Mouse (Mus musculus) gastrocnemius, postnatal 25 days (tissue): ENCODE data around the gene Clrn2. TPM values are rescaled to one million over a fixed set of nuclear protein-coding genes. Genes with fewer than 3 reads are reported as not detected.

ENCODE experiments used
- DNase-seq: peaks from one replicate; pipeline ENCODE4 v3.0.0; 2022
- total RNA-seq, 2 experiments: library from RNA; stranded (reverse); gene quantifications; 1 replicate in 1 of 2; 2 replicates in 1 of 2; pipeline ENCODE4 v1.2.3; 2021

The Clrn2 gene
- total RNA-seq, 2 experiments from 2014 or later, result not detected

DNA sequence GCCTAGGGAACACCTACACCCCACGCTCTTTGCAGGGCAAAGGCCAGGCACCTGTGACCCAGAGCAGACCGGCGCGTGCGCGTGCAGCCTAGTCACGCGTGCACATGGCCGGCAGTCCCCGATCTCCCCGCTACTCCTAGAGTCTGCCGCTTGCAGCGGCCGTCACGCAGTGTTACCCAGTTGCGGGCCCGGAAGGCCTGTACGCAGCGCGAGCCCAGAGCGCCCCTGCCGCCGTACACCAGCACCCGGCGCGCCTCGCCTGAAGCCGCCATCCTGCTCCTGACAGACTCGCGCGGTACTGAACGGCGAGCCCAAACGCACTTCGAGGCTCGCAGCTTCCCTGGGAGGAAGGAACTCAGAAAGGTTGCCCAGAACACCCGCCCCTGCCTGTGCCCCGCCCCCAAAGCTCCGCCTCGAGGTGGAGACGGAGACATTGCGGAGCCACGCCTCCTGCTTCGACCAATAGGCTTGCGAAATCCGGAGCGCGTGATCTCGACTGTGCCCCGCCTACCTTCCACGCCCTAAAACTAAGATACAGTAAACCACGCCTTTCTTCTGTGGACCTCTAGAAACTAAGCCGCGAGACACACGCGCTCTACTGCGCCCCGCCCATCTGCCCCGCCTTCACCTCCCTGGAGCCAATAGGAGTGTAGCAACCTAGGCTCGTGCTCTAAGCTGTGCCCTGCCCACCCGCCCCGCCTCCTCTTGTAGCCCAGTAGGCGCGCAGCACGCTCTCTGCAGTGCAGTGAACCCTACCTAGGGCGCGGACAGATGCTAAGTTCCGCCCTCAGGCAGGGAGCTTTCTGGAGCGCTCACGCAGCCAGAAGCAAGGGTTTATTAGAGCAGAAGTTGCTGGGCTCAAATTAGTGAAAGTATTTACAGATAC is 3.5 kb upstream of the Clrn2 start, which contains the start of gene Qdpr:
Gene Qdpr (minus strand): TSS at position 406 of the 886 bp plus-strand sequence.
- peak; percentile 96 for DNase-seq

GRCm38 (mm10) chr5:45454456-45454855 is 905 bp downstream of the Clrn2 start:
- DNase-seq, result no peak

GRCm38 (mm10) chr5:45472880-45473450 is 19.4 kb downstream of the Clrn2 start:
- no peak for DNase-seq

DNA sequence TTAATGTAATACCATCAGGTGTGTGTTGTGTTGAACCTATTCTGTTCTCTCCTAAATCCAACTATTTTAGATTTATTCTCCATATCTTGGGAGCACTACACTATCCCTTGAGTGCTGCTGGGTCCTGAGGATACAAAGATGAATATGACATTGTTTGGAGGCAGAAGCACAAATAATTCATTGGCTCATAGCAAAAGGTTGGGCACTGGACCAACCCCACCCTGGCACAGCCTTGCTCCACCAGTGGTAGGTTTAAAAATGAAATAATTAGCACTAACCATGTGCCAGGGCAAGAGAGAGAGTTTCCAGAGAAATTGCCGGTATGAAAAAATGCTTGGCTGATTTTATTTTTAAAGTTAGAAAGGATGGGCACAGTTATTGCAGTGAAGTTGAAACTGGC is 20.0 kb downstream of the Clrn2 start:
- no peak for DNase-seq

GRCm38 (mm10) chr5:45474215-45474614 is 20.7 kb downstream of the Clrn2 start:
- no peak for DNase-seq

GRCm38 (mm10) chr5:45474758-45475157 is 21.2 kb downstream of the Clrn2 start:
- DNase-seq, result no peak

- no peak for DNase-seq
These were observed 22.2 kb downstream of the Clrn2 start for GRCm38 (mm10) chr5:45475771-45476170.

DNA sequence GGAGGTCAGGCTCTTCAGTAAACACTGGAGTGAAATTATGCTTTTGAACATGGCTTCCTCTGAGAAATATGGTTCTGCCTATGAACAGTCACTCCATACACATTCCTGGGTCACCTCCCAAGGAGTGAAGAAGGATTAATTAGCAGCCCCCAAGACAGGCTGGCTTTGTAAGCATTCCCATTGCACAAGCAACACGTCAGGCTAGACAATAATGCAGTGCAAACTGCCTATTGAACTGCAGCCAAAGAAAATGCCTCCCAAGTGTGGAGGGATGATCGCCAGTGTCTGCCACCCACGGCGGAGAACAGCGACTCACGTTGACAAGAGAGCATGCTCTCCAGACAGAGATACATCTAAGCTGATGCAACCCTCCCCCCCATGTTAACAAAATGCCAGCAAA is 22.7 kb downstream of the Clrn2 start:
- no peak for DNase-seq

DNA sequence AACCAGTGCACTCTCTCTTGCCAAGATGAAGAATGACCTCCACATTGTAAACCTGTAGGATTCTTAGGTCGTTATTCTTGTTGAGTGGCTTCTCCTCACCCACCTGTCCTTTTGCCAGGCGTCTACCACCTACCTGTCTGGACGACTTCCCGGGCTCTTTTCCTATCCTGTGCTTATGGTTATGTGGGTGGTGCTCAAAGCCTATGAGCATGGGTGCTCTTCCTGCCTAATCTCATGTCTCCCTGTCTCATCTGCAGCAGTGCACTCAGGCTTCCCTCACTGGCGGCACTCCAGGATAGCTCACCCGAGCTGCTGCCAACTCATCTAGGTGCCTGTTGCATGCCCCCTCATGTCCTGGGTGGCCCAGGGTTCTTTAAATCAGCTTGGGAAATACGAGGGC is 24.1 kb downstream of the Clrn2 start:
- no peak for DNase-seq

DNA sequence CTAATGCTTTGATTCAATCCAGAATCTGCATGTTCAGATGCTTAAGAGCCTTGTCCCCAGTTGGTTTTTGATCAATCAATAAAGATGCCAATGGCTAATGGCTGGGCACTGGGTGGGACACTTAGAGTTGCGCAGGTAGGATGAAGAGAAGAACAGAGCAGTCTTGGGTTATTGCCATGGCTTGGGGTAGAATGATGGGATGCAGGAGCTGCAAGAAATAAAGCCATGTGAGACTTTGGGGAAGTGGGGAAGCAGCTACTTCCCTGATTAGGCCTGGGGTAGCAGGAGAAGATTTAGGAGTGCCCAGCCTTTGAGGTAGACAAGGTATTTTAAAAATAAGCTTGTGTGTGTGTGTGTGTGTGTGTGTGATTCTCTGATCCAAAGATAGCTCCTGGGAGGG is 26.5 kb downstream of the Clrn2 start:
- DNase-seq, result no peak

DNA sequence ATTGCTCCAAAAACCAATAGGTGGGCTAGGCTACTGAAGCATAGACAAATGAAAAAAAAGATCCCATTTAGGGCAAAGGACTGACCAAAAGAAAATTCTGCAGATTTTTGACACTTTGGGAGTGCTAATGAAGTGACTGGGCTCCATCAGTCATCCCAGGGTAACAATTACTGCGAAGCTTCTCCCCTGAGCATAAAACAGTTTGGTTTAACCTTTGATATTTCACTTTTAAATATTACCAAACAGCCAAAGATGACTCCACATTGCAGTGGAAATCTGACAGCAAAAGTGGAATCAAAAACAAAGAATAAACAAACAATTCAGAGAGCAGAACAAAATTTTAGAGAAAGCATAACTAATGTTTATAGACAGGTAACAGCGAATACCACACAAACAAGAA is 27.6 kb downstream of the Clrn2 start:
- no peak for DNase-seq

DNA sequence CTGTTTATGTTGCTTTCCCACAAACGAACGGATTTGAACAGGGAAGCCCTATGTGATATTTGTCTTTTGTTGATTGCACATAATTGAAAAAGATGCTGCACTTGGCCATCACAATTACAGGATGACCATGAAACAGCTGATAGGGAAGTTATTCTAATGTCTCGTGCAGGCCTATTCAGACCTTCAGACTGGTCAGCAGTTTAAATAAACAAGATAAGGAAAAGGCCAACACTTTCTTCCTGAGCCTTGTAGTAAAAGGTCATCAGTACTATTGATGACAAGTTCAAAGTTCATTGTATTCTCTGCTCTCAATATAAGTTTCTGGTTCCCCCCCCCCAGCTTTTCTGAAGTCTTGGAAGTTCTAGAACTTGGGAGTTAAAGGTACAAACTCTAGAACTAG is 29.1 kb downstream of the Clrn2 start:
- DNase-seq, result no peak

- no peak for DNase-seq
These were observed 30.1 kb downstream of the Clrn2 start for GRCm38 (mm10) chr5:45483654-45484053.

- no peak for DNase-seq
These were observed 38.2 kb downstream of the Clrn2 start for GRCm38 (mm10) chr5:45491776-45492175.

DNA sequence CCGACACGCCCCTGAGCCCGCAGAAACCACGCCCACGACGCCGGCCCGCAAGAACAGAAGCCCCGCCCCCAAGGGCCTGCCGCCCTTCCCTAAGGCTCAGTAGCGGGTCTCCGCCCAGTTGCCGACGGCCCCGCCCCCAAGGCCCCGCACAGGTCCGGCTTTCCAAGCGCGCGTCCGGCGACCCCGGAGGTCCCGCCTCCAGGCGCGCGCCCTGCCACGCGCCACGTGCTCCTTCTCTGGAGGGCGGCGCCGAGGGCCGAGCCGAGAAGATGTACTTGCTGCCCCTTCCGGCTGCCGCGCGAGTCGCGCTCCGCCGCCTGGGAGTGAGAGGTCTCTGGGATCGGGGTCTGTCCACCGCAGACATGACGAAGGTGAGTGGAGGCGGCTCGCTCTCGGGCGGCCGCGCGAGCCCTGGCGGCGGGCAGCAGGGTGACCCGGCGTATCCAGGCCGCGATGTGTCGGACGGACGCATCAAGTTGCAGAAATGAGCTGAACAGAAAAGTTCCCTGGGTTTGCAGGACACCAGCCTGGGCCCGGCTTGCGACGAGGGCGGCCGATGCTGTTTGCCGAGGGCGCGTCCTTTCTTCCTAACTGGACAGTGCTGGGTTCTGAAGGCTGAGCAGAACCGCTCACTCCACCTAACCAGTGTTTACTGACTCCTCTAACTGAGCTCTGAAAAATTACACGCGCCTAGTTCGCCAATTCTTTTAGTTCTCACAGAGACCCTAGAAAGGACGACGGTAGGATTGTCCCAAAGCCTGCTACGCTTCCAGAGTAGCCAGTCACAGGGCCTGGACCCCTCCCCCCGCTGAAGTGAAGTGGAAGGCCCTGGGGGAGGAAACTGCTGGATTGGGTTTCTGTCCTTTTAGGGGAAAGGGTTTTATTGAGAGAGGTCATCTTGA is 39.9 kb downstream of the Clrn2 start, which contains the start of gene Lap3:
Gene Lap3 (plus strand): TSS at position 184 of the 902 bp plus-strand sequence.
- peak; percentile 99 for DNase-seq

DNA sequence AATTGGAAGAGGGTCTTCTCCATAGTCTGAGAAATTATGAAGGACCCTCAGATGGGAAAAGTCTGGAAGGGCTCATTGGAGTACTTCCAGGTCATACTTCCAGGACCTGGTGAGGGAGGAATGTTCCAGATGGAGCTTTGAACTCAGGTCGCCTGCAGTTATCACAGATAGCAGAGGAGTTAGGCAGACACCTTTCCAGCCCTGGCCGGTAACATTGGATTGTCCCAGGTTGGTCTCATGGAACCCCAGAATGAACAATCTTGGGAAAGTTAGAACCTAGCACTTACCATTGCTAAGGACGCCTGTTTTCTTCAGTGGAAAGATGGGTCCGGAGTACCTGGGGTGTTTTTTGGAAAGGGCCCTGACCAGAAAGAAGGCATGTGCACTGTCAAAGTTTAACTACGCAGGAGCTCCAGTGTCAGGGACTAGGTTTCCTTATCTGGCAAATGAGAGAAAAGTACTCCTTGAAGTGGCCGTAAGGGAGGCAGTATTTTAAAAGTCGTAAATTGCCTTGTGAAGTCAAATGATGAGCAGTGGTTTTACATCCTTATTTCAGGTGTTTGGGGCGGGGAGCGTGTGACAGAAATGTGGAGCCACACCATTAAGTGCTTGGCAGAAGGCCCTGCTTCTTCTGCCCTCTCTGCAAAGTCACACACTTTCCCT is 40.7 kb downstream of the Clrn2 start:
- DNase-seq, result no peak

DNA sequence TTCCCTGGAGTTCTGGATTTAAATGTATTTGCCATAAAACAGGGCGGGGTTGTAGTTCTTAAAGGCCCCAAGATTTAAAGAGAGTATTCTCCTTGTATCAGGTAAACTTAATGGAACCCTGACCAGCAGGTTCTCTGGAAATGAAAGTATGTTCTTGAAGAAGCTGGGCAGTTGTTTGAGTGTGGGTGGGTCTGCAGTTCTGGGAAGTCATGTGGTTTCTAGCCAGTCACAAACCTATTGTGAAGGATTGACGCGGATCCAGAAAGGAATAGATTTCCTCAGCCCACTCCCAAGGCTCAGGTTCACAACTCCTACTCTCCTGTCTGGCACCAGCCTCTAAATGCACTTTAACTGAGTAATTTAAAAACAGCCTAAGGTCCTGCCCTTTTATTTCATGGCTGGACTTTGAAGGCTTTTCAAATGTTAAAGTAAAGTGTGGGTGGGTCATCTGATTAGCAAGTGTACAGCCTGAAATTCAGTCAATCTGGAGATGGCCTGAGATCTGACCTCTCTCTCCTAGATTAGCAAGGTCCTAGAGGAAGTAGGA is 42.0 kb downstream of the Clrn2 start:
- DNase-seq, result no peak

- no peak for DNase-seq
These were observed 42.5 kb downstream of the Clrn2 start for GRCm38 (mm10) chr5:45496042-45496441.

- DNase-seq, result no peak
These were observed 42.9 kb downstream of the Clrn2 start for GRCm38 (mm10) chr5:45496479-45496878.

DNA sequence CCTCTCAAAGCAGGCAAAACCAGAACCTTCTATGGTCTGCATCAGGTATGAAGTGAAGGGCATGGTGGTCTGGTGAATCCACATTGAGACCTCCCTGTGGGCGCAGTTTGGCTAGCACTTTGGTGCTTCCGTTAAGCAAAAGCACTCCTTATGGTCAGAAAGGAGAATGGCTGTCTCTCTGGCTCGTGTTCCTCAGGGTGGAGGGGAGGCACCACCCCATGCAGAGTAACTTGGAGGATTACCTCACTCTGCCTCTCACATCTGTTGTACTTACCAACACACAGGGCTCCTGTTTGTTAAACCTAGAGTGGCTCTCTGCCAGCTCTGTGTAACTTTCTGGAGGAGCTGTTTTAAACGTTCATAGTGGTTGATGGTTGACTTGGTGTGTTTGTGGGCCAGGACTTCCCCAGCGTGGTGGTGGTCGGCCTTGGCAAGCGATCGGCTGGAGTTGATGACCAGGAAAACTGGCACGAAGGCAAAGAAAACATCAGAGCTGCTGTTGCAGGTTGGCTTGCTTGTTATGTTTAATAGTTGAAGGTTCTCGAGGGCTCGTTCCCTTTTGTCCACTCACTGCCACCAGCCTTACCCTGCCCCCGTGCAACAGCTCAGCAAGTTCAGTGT is 43.5 kb downstream of the Clrn2 start:
- no peak for DNase-seq

DNA sequence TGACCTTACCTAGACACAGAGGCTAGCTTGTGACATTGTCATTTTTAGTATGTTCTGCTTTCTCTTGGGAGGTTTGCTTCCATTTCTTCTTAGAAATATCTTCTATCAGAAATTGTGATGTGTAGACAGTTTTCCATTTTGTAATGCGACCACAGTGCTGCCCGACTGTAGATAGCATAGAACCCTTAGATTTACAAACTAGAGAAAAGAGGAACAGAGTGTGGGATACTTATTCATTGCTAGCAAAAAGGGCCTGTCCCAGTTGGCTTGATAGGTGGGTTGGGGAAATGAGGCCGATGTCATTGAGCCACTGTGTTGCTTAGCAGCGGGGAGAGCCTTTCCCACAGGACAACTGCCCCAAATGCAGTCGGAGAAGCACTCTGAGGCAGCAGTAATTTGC is 44.0 kb downstream of the Clrn2 start:
- DNase-seq, result no peak
